Mouse (Mus musculus) stomach, postnatal 0 days (tissue): ENCODE data around the gene Pax1.

ENCODE experiments used
- CTCF ChIP-seq: IDR thresholded peaks from 2 replicates; pipeline ENCODE4 v1.5.1; 2016; ENCODE audit warnings: antibody characterized with exemption, low read depth, mild to moderate bottlenecking, moderate library complexity
- EP300 ChIP-seq: optimal IDR thresholded peaks from 2 replicates; pipeline ENCODE3; 2016; ENCODE audit warnings: antibody characterized with exemption

DNA sequence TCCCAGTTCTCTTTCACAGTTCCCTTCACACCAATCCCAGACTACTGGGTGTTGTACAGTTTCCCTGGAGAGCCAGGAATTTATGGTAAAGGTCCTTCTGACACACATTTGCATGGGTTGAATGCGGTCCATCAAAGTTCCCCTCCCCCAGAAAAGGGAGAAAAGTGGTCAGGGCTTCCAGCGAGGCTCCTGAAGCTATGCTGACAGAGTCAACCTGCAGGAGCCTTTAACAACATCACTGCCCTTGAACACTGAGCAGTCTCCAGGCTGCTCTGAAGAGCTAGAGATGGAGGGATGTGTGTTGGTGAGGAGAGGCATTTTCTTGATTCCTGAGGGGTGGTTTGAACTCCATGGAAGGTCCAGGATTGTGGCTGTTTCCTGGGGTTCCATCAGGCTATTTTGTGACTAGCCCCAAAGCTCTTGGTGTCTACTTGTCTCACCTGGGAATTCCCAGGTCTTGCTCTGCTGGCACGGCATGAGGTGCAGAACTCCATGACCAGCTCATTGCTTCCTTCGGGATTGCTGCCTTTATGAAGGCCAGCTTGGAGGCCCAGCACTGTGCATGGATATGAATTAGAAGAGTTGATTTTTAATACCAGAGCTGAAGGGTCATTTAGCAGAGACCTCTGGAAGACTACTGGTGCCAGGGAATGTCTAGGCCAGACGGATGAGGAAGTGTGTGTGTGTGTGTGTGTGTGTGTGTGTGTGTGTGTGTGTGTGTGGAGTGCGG lies 1.8 kb downstream of the Pax1 start:
- no peak for TF ChIP-seq CTCF
- TF ChIP-seq EP300: no peak
